Mouse (Mus musculus): ENCODE measurements around the gene Bnip1.

The Bnip1 gene

GRCm38 (mm10) chr17:26839718-26840438 is 59.0 kb downstream of the Bnip1 start:
- peak; percentile 45 for DNase-seq (ENCODE audit: extremely low spot score)

GRCm38 (mm10) chr17:26840439-26840780 is 59.5 kb downstream of the Bnip1 start:
- DNase-seq (ENCODE audit: extremely low spot score), result no peak

GRCm38 (mm10) chr17:26840922-26841731 is 60.3 kb downstream of the Bnip1 start:
- peak; percentile 53 for DNase-seq (ENCODE audit: extremely low spot score)

GRCm38 (mm10) chr17:26841981-26842380 is 61.1 kb downstream of the Bnip1 start:
- no peak for DNase-seq (ENCODE audit: extremely low spot score)
